Mouse (Mus musculus): ENCODE measurements around the gene Prune1. TPM values are rescaled to one million over a fixed set of nuclear protein-coding genes. Genes with fewer than 3 reads are reported as not detected.

The Prune1 gene
- total RNA-seq, 1 experiment from 2014 or later: 38.2 TPM

- DNase-seq: no peak
Measured at GRCm38 (mm10) chr3:95276428-95276934, 5.4 kb downstream of the Prune1 start.

DNA sequence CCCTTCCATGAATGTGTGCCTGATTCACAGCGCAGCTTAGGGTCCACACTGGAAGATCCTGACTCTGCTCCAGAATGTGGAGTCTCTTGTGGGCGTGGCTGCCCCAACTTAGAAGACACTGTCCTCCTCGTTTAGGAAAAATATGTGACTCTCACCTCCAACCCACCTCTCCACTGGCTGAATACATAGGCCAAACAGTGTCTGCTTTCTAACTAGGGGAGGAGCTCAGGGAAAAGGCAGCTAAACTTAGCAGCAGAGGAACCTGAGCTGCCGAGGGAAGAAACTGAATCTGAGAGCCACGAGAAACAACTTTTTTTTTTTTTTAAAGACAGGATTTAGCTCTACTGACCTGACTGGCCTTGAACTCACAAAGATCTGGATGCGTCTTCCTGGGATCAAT is 6.7 kb downstream of the Prune1 start:
- no peak for DNase-seq

DNA sequence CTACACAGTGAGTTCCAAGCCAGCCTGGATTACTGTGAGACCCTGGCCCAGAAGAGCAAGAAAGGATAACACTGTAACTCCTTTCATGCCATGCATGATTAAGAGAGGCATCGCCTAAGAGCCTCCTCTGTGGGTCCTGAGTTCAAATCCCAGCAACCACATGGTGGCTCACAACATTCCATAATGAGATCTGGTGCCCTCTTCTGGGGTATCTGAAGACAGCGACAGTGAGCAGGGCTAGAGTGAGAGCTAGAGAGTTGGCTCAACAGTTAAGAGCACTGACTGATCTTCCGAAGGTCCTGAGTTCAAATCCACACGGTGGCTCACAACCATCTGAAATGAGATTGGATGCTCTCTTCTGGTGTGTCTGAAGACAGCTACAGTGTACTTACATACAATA is 7.4 kb downstream of the Prune1 start:
- DNase-seq: no peak

DNA sequence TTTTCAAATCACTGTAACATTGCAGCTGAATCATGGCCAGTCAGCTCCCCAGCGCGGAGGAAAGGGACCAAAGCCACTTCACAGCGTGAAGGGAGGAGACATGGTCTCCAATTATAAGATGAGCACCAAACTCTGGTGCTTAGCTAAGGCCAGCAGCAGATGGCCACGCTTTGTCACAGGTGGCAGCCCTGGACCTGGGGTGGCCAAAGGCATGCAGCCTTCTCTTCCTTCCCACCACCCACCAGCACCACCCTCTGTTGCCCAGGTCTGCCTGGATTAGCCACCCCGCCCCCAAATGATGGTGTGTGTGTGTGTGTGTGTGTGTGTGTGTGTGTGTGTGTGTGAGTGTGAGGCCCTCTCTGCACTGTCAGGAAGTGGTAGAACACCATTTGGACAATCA is 8.4 kb downstream of the Prune1 start:
- no peak for DNase-seq

GRCm38 (mm10) chr3:95270766-95271364 is 11.0 kb downstream of the Prune1 start:
- no peak for DNase-seq

GRCm38 (mm10) chr3:95269789-95270188 is 12.1 kb downstream of the Prune1 start:
- no peak for DNase-seq

DNA sequence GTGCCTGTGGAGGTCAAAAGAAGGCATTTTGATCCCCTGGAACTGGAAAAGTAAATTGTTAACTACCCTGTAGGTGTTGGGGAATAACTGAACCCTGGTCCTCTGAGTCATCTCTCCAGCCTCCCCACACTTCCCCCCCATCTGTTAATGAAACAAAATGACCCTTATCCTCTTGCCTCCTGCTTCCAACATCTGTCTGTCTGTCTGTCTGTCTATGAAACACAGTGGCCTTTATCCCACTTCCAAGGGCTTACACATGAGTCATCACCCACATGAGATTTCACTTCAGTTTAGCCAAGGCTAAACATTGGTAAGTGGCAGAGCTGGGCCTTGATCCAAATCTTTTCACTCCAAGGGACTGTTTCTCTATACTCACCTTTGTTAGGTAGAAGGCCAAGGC is 14.0 kb downstream of the Prune1 start:
- no peak for DNase-seq

GRCm38 (mm10) chr3:95266052-95266451 is 15.8 kb downstream of the Prune1 start:
- DNase-seq: no peak

- no peak for DNase-seq
Measured at GRCm38 (mm10) chr3:95264724-95265123, 17.2 kb downstream of the Prune1 start.

DNA sequence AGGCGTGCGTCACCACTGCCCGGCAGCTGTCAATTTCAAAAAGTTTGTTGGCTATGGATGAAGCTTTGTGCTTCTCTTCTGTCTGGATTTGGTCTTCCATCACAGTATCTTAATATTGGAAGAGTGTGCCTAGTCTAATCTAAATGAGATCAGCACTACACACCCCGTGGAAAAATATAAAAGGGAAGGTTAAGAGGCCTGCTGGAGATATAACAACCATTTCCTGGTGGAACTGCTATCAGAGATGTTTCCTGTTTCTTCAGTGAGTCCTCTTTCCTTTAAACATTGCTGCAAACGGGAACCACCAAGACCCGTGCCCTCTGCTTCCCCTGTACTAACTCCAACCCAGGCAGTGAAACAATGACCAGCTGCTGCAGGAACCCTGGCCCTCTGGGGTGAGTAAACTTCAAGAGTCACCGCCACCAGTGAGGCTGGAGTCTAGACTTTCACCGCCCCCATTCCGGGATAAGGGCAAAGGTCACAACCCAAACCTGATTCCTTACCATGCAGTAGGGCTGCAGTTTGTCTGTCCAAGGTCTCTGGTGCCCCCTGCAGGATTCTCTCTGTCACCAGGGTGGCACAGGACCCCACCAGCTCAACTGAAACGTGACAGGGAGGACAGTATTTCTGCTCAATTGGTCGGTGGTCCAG is 18.7 kb downstream of the Prune1 start:
- DNase-seq: peak; percentile 72

DNA sequence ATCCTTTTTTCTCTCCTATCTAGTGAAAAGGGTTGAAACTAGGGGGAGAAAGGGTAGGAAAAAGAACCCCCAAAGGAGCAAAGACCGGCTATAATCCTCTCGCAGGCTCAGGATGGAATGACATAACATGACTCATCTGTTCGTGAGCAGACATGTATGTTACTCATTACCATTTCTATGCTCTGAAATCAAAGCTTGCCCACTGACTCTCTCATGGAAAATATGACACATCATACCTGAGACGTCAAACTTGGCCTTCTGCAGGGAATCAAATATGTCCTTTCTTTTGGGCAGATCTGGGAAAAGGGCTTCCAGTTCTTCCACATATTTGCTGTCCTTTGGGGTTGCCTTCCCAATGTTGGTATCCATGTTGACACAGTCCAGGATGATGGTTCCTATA is 19.9 kb downstream of the Prune1 start:
- no peak for DNase-seq

DNA sequence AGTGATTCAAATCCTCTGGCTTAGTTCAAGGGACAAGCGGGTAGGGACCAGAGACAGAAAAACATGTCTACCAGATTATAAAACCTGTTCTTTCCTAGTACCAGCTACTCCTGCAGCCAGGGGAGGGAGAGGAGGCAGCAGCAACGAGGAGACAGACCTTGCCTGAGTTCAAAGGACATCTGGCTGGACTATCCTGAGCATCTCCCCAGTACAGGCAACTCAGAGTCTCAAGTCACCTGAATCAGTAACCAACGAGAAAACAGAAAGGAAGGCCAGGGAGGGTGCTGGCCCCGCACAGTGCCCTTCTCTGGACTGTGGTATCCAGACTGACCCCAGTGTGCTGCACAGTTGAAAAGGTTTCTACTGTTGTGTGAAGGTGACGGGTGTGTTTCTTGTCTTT is 24.9 kb downstream of the Prune1 start:
- no peak for DNase-seq

DNA sequence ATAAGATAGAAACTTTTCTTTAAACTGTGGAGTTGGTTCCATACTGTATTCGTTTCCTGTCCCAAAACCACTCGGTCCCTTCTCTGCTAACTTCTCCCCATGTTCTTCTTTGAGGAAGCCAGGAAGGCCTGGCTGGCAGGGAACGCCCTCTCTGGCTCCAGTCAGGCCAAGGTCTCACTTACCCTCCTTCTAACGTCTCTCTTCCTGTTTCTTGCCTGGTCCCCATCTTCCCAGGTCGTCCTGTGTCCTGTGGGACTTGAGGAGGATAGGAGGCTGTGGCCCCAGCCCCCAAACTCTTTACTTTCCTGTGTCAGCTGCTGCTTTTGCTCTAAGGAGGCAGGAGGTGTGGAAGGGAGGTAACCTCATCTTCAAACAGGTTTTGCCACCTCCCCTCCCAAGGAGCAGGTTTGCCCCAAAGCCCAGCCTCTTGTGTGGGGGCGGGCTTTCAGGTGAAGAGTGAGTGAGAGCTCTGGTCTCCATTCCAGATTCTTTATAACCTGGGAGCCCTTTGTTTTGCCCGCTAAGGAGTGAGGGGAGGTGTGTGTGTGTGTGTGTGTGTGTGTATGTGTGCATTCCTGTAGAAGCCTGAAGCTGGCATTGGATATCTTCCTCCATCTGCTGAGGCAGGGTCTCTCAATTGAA is 31.0 kb downstream of the Prune1 start, which contains the start of gene Bnipl:
TSS of gene Bnipl (minus strand) at position 411 of the 642 bp plus-strand sequence.
- no peak for DNase-seq

GRCm38 (mm10) chr3:95250361-95250760 is 31.5 kb downstream of the Prune1 start:
- DNase-seq: no peak

GRCm38 (mm10) chr3:95247660-95248336 is 34.1 kb downstream of the Prune1 start:
- no peak for DNase-seq

- peak; percentile 61 for DNase-seq
Measured at GRCm38 (mm10) chr3:95246465-95247231, 35.2 kb downstream of the Prune1 start.

- no peak for DNase-seq
Measured at GRCm38 (mm10) chr3:95243086-95243485, 38.8 kb downstream of the Prune1 start.

DNA sequence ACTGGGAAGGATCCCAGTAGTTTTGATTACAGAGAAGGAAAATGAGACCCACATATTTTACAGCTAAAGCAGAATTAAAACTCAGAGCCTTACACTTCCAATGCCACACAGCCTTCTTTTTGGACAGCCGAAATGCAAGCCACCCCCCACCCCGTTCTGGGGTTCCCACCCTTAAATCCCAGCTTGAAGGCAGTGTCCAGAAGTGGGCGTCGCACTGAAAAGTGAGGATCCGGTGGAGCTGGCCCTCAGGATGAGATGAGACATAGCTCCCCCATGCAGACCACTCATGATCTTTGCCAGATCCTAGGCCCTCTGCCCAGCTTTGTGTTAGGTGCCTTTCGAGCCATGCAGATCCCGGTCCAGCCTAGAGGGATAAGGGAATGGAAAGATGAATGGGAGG is 40.4 kb downstream of the Prune1 start, which contains the start of gene Gm128:
TSS of gene Gm128 (minus strand) at position 101 of the 400 bp plus-strand sequence.
- DNase-seq: no peak

- DNase-seq: no peak
Measured at GRCm38 (mm10) chr3:95240900-95241299, 41.0 kb downstream of the Prune1 start.

DNA sequence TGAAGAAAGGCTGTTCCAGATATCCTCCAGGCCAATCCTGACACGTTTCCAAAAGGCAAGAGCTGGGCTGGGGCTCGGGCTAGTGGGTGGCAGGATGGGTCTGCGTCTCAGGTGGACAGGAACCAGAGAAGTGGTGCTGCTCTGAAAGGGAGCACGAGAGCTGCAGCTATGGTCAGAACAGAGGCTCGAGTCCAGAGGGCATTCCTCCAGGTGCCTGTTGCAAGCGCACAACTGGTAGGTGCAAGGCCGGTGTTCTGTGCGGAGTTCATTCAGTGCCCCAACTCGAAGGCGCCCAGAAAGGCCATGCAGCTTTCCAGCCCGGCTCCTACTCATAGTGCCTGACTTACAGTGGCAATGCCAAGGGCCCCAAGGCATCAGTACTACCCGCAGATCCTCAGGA is 41.9 kb downstream of the Prune1 start:
- DNase-seq: no peak

DNA sequence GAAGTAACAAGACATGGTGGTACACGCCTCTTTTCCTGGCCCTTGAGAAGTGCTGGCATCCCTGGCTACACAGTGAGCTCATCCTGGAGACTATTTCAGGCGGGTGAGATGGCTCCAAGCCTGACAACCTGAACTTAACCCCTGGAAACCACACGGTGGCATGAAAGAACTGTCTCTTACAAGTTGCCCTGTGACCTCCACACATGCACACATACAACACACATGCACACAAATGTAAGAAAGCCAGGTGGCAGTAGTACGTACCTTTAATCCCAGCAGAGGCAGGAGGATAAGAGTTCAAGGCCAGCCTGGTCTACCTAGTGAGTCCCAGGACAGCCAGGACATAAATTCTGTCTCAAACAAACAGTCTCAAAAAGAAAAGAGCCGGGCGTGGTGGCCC is 42.9 kb downstream of the Prune1 start:
- DNase-seq: no peak

- DNase-seq: no peak
Measured at GRCm38 (mm10) chr3:95237541-95238099, 44.3 kb downstream of the Prune1 start.

Measured in adrenal gland, postnatal 25 days (tissue).